Mouse (Mus musculus): ENCODE data around the gene Ctnnd2. TPM values are rescaled to one million over a fixed set of nuclear protein-coding genes. Genes with fewer than 3 reads are reported as not detected.

Ctnnd2 gene
- total RNA-seq, 4 experiments from 2014 or later, result not detected

DNA sequence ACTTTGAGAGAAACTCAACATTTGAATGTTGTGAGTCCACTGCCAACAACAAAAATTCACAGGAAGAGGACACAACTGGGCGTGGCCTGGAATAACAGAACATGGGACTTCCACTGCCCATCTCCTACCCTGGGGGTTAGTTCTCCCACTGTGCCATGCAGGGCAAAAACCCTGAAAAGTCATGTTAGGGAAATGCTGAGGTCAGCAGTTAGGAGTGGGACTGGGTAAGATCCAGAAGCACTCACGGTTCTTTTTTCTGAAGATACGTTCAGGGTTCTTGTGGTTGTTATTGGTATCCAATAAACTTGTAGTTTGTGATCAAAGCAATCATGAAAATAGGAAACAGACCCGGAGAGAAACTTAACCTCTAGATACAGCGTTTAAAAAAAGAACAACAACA is 695.0 kb downstream of the Ctnnd2 start:
- no peak for DNase-seq (ENCODE audit: low spot score in 2 of 2)

DNA sequence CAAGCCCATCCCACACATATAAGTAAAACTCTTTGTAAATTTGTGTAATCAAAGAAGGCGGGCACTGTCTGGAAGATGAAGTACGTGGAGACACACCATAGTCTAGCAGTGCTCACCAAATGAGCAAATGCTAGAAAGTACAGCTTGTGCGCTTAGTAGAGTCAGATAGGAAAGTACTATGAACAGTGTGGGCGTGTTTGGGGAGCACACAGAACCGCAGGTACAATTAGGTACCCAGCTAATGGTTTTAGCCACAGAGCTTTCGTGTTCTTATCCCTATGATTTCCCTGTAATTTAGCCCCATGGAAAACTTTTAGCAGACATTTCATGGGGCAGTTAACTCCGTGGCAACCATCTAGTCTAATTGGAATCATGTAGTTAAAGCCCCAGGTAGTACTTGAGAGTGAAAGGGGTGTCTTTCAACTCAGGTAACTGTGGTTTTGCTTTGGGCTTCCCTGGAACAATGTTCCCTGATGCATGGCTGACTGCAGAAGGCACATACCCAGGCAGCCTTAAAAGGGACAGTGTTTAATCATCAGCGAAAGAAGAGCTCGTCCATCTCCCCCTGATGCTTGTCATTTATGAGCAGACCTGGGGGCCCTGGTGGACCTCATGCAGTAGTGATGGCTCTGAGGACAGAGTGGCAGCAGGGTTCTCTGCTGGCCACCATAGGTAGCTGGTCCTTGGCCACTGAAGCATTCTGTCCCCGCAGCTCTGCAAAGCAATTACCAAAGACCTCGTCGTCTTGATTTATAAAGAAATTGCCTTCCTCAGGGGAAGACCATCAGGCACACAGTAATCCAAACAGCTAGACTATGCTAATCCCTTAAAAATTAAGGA is 697.5 kb downstream of the Ctnnd2 start:
- DNase-seq (ENCODE audit: low spot score in 2 of 2), result no peak

DNA sequence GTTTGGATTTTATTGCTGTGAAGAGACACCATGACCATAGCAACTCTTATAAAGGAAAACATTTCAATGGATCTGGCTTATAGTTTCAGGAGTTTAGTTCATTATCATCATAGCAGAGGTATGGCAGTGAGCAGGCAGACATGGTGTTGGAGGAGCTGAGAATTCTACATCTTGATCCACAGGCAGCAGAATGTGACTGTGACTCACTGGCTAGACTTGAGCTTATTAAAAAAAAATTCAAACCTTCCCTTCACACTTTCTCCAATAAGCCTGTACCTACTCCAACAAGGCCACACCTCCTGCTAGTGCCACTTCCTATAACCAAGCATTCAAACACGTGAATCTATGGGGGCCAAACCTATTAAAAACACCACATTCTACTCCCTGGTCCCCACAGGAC is 703.1 kb downstream of the Ctnnd2 start:
- DNase-seq (ENCODE audit: low spot score in 2 of 2), result no peak

DNA sequence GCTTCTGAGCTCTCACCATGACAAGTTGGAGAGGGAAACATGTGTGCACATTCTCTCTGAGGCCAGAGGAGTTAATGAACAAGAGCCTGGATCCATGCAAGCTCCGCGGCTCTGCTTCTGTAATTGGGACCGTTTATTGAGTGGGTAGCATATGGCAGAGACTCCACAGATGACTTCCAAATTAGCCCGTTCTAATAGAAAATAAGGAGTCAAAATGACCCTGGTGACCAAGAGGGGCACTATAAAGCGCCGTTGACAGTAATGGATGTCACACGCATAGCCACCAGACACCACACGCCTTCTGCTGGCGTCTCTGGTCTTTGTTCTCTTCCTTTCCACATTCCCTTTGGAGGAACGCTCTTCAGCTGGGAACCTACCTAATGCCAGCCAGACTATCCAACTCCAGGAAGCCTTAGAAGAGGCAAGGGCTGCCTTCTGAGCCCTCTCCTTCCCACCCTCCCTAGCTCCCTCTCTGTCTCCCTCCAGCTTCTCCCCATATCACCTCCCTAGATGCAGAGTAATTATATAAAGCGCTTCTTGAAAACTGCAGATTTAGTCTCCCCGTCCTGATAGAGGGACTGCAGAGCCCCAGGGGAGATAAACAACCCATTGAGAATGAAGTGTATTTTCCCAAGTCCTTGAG is 712.4 kb downstream of the Ctnnd2 start:
- no peak for DNase-seq (ENCODE audit: low spot score in 2 of 2)

DNA sequence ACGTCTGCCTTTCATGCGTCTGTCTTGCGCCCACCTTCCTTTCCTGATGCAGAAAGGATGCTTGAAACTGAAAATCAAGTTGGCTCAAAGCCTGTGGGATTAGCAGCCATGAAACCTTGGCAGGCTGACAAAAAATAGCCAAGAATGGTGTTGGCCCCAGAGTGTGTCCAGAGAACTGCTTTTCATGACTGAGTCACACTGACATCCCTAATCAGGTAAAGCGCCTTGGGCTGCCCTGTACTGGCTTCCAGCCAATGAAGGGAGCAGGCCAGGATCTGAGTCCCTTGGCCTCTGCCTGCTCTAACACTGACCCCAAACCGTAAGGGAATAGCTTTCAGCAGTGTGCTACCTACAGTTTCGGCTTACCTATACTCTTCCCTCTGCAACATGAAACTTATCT is 713.0 kb downstream of the Ctnnd2 start:
- DNase-seq (ENCODE audit: low spot score in 2 of 2), result no peak

DNA sequence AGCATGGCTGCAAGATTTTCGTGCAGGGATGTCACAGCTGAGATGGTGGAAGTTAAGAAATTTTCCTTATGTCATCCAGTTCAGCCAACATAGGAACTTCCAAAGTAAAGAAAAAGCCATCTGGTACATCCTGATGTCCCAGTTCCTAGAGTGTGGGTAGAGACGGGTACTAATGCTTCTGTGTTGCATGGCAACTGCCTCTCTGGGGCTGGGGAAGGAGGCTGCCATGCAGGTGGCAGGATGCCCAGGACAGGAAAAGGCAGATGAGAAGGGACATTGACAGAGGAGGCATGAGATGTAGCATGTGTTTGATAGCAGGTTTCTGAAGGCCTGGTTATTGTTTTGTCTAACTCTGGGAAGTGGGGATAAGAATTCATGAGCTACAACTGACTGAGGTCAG is 715.2 kb downstream of the Ctnnd2 start:
- DNase-seq (ENCODE audit: low spot score in 2 of 2), result no peak

DNA sequence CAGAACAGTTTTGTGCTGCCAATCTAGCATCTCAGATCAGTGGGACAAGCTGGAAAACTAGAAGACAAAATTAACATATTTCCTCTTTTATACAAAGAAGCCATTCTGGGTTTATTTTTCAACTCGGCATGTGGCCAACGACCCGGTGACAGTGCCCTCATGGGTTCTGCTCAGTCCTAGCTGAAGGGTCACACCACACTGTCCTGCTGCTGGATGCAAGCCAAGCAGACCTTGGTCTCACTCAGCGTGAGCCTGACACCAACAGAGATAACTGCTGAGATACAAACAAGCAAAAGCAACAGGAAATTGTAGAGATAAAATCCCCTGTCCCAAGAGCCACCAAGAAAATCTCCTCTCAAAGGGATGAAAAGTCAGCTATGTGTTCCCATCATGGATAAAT is 719.6 kb downstream of the Ctnnd2 start:
- no peak for DNase-seq (ENCODE audit: low spot score in 2 of 2)

DNA sequence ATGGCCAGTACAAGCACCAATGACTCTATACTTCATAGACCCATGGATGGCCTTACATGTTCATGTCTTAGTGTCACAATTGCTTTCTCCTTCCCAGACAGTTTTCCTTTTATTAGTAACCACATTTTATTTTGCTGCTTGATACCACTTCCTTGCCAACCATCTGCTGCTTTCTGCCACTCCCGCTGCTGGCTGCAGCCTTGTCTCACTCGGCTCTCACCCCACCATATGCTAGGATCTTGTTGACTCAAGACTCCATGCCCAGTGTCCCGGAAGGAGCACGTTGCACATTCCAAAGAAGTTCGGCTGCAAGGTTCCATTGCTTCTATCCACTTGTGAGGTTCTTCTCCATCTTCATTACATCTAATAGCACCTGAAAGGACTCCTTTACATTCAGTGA is 722.7 kb downstream of the Ctnnd2 start:
- no peak for DNase-seq (ENCODE audit: low spot score in 2 of 2)

DNA sequence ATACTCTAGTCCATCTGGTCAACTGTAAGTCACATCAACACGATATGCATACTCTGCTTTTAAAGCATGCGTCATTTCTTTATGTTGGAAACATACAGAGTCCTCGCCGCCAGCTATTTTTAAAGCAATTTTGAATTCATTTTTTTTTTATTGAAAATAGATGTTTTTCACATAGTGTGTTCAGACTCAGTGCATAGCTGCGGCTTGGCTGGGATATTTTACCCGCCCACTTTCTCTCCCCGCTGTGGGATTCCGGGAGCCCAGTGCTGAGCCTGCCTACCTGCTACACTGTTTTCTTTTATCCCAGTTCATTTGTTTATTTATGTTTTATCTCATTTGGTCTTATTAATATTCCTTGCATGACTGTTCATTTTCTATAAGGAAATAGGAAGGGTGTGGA is 724.9 kb downstream of the Ctnnd2 start:
- no peak for DNase-seq (ENCODE audit: low spot score in 2 of 2)

DNA sequence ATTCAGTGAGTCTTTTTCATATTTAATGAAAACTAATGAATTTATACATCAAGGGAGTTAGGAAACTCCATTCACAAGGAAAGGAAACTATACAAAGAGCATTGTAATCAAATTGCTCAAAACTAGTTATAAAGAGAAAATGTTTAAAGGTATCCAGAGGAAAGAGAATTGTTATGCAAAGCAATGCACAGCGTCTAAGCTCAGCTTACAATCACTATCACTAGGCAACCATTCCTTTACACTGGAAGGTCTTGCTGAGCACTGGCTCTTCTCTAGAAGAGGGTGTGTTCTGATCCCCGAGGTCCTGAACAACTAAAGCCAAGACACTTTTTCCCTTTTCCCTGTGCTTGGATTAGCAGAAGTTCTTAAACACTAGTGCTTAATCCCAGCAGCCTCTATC is 735.6 kb downstream of the Ctnnd2 start:
- DNase-seq (ENCODE audit: low spot score in 2 of 2), result no peak

DNA sequence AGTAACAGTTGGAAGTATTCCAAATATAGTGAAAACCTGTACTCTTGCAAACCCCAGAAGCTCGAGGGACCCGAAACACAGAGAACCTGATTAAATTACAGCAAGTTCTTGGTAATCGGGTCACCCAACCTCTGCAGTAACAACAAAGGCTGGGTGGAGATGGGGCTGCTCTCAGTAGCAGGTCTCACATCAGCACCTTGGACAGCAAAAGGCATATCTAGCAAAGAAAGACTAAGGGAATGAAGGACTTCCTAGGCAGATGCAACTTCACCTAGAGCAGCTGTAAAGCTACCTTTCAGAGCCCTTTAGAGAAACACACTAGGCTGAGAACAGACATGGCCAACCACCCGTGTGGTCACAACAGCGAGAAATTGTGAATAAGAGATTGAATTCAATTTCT is 741.0 kb downstream of the Ctnnd2 start:
- DNase-seq (ENCODE audit: low spot score in 2 of 2), result no peak

DNA sequence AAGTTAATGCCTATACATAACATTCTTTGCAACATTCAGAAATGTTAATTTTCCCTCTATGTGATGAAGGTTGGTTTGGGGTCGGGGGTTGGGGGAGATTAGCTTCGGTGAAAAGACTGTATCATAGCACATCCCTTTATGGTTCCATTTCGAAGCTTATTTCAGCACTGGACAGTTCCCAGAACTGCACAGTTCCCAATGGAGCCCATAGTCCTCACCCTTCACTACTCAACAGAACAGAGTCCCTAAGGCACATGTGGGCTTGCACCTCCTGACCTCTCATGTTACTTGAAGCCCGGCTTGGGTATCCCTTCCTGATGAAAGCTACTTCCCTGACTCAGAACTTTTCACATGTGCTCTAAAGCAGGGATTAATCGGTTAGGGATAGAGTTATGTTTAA is 753.4 kb downstream of the Ctnnd2 start:
- DNase-seq (ENCODE audit: low spot score in 2 of 2), result no peak

DNA sequence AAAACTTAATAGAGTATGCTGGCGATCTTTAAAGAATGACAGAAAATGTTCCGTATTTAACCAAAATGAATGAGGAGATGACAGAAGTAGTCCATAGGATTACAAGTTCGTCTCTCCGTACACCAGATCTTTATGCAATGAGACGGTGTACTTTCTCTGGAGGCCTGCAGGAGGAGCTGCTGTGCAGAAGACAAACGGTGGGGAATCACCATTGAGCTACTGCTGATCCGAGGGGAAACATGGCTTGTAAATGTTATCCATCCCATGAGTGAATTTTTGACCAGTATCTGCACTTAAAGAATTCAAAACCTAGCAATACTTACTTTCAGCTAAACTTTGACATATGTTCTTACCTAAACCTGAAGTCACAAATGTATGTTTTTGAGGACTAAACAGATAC is 755.2 kb downstream of the Ctnnd2 start:
- no peak for DNase-seq (ENCODE audit: low spot score in 2 of 2)

DNA sequence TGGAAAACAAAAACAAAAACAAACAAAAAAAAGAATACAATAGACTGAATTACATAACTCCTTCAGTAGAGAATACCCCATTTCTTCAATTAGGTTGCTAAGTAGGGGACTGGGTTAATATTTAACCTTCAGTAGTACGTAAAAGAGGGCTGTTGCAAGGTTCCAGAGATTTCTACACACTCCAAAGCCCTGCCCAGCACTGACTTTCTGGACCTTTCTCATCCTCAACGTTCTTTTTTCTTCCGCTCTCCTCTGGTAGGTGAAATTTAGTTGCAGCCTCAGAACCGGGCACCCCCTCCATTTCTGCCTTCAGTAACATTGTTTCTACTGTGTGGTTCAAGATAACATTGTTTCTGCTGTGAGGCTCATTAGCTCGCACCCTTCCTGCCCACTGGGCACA is 759.5 kb downstream of the Ctnnd2 start:
- DNase-seq (ENCODE audit: low spot score in 2 of 2), result no peak

DNA sequence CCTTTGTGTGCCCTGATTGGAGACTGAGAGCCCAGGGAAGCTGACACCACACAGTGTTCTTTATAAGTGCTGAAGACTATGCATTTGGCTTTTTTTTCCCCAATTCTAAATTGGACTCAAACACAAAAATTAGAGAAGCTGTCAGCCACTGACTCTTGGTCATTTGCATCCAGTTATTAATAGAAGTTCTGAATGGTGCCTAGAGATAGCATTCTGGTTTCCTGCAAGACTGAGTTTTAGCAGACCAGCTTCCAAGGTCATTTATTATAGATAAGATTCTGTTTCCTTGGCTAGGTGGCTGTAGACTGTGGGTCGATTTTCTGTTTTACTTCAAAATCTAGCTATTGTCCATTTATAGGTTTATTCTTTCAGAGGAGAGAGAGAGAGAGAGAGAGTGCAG is 773.5 kb downstream of the Ctnnd2 start:
- DNase-seq (ENCODE audit: low spot score in 2 of 2), result no peak

DNA sequence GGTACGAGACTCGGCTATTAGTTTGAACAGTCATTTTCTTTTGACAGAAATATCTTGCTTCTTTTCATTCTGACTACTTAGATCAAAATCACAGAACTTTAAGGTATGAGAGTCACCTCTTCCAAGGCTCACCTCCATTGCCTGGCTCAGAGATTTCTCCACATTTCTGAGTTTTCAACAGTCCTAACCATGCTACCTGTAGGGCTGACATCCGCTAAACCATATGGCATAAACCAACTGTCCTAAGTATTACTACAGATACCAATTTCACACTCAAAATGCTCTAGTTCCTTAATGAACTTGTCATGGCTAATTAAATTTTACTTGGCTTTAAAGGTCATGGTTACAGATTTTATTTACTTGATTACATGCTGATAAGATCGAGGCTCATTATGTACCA is 786.1 kb downstream of the Ctnnd2 start:
- DNase-seq (ENCODE audit: low spot score in 2 of 2), result no peak

DNA sequence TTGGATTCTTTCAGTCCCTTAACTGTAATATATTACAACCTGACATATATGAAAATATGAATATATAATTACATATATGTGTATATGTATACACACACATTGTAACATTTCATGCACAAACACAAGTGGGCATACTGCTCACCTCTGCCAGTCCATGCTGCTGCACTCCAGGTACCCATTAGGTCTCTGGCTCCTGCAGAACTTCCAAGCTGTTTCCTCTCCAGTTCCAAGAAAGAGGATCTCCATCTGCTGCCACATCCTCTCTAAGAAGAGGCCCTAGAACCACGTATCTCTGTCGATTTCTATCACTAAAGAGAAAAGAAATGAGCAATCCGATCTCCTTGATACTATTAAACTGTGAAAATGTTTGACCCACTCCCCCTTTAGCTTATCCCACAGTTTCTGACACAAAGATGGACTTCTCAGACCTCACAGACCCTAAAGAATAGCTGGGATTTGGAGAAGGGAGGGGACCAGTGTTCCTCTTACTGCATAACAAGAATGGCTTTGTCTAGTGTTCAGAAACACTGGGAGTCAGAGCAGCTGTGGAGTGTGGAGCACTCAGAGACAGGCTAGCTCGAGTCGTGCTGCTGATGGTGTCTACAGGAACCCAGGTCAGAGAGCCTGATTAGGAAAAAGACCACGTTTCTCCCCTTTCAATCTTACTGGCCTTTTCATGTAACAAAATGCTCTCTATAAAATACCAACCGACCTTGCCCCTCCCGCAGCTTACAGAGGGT is 790.2 kb downstream of the Ctnnd2 start:
- DNase-seq (ENCODE audit: low spot score in 2 of 2), result no peak

DNA sequence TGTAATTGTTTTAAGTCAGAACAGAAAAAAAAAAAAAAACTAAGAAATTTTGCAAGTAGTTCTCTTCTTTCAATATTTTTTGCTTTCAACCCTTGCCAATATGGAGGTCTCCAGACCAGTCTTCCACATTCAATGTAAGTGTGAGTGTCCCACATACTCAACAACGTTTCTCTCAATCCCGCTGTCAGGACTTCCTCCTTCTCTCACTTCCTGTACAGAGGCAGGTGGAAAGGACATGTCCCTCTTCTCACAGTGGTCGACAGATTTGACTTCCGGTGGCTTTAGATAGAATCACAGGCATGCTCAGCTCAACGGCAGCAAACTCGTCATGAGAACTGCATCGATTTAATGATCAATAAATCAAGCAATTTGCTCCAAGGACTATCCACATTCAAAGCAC is 791.7 kb downstream of the Ctnnd2 start:
- no peak for DNase-seq (ENCODE audit: low spot score in 2 of 2)

DNA sequence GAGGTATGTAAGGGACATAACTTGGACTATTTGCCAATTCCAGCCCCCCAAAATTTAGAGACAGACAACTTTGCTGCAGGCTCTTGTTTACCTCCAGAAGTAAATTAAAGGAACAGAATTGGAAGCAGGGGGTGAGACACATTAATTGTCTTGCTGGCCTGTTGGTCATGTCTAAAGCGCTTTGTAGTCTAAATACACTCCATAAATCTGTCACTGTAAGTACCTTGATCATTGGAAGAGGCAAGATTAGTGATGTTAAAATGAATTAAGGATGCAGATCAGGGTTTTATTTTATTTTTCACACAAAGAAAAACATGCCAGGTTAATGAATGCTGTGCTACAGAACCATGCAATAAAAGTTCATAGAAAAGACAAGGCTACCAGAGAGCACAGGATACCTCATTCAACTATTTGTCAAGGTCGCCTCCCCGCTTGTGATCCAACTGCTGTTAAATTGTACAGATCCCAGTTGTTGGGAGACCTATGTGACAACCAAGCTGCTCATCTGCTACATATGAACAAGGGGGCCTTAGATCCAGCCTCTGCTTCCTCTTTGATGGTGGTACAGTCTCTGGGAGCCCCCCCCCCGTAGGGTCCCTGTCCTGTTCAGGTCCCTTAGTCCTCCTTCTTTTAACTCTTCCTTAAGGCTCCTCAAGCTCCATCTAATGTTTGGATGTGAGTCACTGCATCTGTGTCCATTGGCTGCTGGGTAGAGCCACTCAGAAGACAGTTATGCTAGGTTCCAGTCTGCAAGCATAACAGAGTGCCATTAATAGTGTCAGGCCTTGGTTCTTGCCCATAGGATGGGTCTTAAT is 792.7 kb downstream of the Ctnnd2 start:
- DNase-seq (ENCODE audit: low spot score in 2 of 2), result no peak

DNA sequence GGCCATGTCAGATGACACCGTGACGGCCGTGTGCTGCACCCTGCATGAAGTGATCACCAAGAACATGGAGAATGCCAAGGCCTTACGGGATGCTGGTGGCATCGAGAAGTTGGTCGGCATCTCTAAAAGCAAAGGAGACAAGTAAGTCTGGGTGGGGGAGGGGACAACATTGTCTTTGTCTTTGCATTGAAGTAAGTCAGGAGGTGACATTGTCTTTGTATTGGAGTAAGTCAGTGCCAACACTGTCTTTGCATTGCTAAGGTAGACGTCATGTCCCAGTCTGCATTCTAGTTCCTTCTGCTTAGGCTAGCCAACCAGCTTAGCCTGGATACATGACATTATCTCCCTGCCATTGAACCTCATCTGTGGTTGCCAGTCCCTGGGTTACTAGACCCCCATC is 794.4 kb downstream of the Ctnnd2 start:
- DNase-seq (ENCODE audit: low spot score in 2 of 2), result no peak

DNA sequence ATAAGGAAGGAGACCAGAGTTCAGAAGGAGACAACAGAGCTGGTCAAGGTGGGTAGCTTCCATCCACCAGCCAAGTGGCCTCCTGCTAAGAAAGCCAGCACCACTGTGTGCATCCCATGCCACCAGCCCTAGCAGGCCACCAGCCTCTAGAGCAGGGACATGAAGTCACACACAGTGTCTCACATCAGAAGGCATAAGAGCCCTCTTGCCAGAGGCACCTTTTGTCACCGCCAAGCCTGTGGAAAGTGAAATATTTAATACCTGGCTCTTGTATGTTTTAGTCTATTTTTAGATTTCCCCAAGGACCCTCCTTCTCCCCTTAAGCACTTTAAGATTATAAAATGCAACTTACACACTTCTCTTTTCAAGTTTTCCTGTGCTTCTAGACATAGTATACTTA is 802.0 kb downstream of the Ctnnd2 start:
- DNase-seq (ENCODE audit: low spot score in 2 of 2), result no peak
